Mouse (Mus musculus): ENCODE data around the gene Fxn. TPM values are rescaled to one million over a fixed set of nuclear protein-coding genes. Genes with fewer than 3 reads are reported as not detected.

Fxn gene
- polyA plus RNA-seq (2017; shearing (Covaris generic)): 10 to 100 TPM; 12.9 to 16.1 (median 14.1) TPM

GRCm38 (mm10) chr19:24280601-24281228, at the start of gene Fxn:
TSS of gene Fxn (minus strand) at chr19:24280605.
- ATAC-seq: peak; percentile 41

DNA sequence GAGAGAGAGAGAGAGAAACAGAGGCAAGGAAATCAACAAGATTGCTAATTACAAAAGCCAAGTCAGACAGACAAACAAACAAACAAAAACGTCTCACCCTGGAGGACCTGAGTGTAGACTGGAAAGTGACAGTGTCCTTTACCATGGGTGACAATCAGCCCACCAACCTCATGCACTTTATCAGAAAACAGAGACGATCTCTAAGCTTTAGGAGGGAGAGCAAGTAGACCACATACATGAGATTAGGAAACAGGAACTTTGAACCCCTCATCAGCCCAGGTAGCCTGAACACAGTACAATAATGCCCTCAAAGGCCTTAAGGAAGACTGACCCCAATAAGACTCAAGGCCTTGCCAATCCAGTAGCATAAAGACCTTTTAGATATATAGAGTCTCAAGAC, 47.5 kb upstream of the Fxn start:
- ATAC-seq: no peak

GRCm38 (mm10) chr19:24326969-24327368, 46.6 kb upstream of the Fxn start:
- ATAC-seq: no peak

- ATAC-seq: no peak
Measured at GRCm38 (mm10) chr19:24325692-24326091, 45.3 kb upstream of the Fxn start.

DNA sequence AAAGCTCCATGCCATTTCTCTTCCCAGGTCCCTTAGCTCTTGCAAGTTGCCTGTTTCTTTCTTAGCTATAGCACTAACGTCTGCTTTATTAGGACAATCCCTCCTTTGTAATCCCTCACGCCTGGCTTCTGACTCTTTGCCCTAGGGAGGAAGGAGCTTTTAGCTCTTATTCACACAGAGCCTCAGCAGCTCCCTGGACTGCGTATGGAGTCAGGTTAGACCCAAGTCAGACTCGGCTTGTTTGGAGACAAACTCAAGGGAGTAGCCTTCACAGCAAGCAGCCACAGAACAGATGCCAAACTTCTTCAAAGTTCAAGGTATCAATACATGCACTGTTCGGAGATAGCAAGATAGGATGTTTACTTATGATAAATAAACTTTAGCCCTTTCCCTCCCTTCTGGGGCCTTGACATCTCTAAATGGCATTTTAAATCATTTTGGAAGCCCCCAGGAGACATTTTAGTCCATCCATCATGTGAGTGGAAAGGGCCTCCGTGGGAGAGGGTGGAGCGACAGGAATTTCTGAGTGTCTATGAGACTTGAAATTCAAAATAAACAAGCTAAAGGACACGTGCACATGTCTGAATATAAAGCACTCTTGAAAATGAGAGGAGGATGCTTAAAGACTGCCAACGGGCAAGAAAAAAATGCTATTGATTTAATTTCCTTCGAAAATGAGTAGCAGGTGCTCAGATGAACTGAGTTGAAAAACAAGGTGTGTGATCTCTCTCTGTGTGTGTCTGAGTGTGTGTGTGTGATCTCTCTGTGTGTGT, 43.6 kb upstream of the Fxn start:
- ATAC-seq: no peak

GRCm38 (mm10) chr19:24321900-24322311, 41.5 kb upstream of the Fxn start:
- ATAC-seq: no peak

- no peak for ATAC-seq
Measured at GRCm38 (mm10) chr19:24321211-24321899, 41.0 kb upstream of the Fxn start.

GRCm38 (mm10) chr19:24318172-24318571, 37.8 kb upstream of the Fxn start:
- no peak for ATAC-seq

- no peak for ATAC-seq
Measured at GRCm38 (mm10) chr19:24317731-24318130, 37.3 kb upstream of the Fxn start.

- ATAC-seq: no peak
Measured at GRCm38 (mm10) chr19:24317038-24317591, 36.7 kb upstream of the Fxn start.

DNA sequence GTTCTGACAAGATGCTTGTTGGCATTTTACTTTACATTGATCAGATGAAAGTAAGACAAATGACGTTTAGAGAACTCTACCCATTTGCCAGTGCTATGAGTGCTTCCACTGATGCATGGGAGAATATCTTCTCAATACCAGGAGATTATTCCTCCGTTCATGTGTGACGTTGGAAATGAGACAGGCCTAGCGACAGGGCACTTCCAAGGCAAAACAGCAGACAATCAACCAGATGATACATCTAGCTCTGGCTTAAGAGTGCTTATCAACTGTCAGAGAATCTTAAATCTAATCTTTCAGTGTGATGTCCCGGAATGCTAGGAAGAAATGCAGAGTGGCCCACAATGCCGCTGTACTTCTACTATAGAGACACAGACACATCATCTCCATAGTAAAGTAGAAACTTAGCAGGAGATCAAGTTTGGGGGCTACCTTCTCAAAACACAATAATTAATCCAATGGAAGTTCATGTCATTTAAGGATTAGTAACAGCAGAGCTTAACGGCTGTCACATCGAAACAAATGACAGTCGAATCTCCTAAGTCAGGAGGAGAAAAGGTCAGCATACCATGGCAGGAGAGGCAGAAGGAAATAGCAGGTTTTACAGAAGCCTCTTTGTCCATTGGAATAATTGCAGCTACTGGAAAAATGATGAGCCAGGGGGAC, 35.8 kb upstream of the Fxn start:
- no peak for ATAC-seq

DNA sequence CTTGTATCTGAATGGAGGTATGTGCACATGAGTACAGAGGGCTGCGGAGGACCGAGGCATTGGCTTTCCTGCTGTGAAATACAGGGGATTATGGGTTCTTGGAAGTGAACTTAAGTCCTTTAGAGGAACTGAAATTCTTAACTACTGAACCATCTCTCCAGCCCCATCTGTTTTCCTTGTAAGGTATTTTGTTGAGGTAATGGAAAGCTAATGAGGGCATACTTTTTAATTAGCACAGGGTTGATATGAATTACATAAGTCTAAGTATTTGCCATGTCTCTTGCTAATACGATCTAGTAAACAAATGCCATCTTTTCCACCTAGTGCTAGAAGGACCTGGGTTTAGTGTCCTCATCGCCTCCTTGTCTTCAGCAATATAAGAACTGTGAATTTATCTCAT, 34.8 kb upstream of the Fxn start:
- no peak for ATAC-seq

- no peak for ATAC-seq
Measured at GRCm38 (mm10) chr19:24314676-24315075, 34.3 kb upstream of the Fxn start.

- ATAC-seq: no peak
Measured at GRCm38 (mm10) chr19:24312556-24313342, 32.3 kb upstream of the Fxn start.

GRCm38 (mm10) chr19:24312046-24312445, 31.6 kb upstream of the Fxn start:
- ATAC-seq: no peak

GRCm38 (mm10) chr19:24308305-24308705, 27.9 kb upstream of the Fxn start:
- ATAC-seq: no peak

- no peak for ATAC-seq
Measured at GRCm38 (mm10) chr19:24307271-24308221, 27.1 kb upstream of the Fxn start.

DNA sequence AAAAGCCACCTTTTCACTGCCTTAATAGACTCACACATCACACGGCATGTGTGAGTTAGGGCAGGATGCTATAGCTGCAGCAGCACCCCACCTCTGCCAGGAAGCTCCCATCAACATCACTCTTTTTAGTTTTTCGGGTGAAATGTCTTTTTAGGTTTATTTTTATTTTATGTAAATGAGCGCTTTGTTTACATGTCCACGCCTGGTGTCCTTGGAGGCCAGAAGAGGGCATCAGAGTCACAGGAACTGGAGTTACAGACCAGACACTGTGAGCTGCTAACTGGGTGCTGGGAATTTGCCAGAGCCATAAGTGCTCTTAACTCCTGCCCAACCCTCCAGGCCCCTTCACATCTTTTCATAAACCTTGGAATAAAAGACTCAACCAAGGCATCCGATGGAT, 25.9 kb upstream of the Fxn start:
- no peak for ATAC-seq

DNA sequence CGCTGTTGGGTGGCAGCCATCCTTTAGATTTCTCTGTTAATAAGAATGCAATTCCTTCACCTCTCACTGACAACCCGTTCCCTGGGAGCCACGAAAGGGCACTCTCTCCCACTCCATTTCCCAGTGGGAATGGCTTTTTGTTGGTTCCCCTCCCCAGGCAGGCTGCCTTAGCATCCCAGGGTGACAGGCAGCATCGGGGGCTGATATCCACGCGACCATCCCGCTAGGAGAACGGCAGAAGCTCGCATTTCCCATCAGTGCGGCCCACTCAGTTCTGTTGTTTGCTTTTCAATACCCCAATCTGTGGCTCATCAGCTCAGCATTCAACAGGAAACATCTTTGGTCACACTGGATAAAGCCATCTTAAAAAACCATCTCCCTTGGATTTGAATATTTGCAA, 21.8 kb upstream of the Fxn start:
- no peak for ATAC-seq

DNA sequence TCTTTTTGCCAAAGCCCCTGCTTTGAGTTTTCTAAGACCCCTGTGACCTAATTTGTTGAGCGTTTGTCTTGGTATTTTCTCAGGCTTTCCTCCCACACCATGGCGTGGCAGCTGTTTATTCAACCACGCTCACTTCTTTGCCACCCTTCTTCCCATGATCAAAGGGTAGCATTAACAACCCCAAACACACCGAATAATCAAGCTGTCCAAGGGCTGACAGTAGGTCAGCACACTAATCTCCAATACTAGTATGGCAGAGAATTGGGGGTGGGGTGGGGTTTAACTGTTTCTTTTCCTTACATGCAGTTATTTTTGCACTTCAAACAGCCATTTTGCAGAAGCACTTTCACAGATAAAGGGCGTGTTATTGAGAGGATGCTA, 21.4 kb upstream of the Fxn start:
- ATAC-seq: no peak

Data from inflammation-experienced regulatory T-cells, adult 6 months (primary cell).